Mouse (Mus musculus): ENCODE measurements around the gene Wsb2.

DNA sequence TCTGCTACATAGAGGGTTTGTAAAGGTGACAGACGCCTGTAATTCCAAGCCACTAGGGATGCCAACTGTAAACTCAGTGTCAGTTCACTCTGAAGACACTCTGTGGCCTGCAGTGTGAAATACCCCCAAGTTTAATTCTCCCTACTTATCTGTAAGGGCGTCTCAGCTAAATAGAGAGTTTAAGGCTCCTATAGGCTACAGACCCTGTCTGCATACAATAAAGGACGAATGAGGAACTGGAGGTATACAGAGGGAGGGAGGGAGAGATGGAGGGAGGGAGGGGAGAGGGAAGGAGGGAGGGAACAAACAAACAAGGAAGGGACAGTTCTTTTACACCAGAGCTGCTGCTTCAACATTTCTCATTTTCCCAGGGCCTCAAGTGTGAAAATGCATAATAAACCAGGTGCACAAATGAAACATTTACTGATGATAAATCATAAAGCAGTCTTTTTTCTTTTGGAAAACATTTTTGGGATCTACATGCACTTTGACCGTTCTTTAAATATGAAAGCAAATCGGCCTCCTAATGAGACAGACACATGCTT is 11.6 kb upstream of the Wsb2 start:
- TF ChIP-seq CTCF (IDR thresholded peaks at IDR 0.05; ENCODE audit: low read depth): no peak
- no peak for TF ChIP-seq EP300 (IDR thresholded peaks at IDR 0.05; ENCODE audit: low read depth)
